Mouse (Mus musculus) layer of hippocampus, adult 8-10 months (tissue): ENCODE data around the gene Tomm20. TPM values are rescaled to one million over a fixed set of nuclear protein-coding genes. Genes with fewer than 3 reads are reported as not detected.
"Not testable (repeated sequence)": the region's sequence is repeated elsewhere in the genome, so short reads cannot be mapped to it uniquely, and the experiment has no call there.

ENCODE experiments used
- DNase-seq, 2 experiments: peaks; one replicate each; pipeline ENCODE4 v3.0.0; 2022; ENCODE audit warnings: low spot score in 2 of 2
- total RNA-seq, 4 experiments: library from RNA; stranded (reverse); gene quantifications; 2 replicates each; pipeline ENCODE4 v1.2.4; 2022

Tomm20 gene
- total RNA-seq, 4 experiments from 2014 or later: 187 to 204 (median 195) TPM

DNA sequence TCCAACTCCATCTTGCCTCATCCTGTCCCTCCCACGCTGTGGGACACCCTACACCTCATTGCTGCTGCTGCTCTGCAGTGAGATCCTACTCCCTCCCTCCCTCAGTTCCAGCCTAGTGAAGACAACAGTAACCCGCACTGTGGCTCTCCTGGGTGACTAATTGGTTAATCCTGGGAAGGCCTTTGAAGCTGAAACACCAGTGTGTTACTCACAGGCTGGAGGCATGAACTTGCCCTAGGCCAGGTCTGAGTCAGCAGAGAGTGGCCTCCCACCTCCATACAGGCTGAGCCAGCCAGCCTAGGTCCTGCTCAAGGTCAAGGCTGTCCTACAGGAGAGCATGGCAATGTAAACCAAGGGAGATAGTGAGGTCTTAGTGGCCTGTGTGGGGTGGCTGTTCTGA is 26.4 kb downstream of the Tomm20 start:
- DNase-seq: no peak

GRCm38 (mm10) chr8:126918356-126918755 is 27.3 kb downstream of the Tomm20 start:
- no peak for DNase-seq

GRCm38 (mm10) chr8:126917179-126917905 is 28.3 kb downstream of the Tomm20 start:
- DNase-seq: no peak

- no peak for DNase-seq
Measured at GRCm38 (mm10) chr8:126916611-126917010, 29.0 kb downstream of the Tomm20 start.

DNA sequence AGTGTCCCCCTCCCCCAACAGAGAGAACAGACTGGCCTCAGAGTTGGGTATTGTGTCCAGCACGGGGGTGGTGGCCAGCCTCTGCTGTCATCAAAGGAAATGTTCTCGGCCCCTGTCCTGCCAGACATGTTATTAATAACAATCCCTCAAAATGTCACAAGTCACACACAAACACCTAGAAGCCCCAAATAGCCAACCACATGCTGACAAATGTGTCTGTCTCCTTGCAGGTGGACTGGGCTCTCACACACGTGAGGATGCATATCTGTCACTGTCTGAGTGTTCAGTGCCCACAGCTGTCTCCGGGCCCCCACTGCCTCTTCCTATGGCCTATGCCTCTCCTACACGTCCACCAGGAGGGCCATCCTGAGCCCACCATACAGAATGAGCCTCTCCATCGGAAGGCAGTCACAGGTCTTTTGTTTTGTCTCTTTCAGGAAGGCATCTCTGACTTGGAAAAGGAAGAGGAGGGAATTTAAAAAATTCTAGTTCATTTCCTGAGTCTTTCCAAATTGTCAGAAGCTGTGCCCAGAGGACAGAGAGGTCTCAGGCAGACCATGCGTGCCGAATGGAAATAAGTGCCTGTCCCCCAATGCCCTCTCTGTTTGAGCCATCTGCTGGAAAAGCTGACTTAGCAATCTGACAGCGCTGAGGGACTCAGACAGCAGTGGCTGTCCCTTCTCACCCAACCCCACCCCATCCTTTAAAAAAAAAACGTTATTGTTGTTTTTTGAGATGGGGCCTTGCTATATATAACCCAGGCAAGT is 30.9 kb downstream of the Tomm20 start:
- no peak for DNase-seq

- not testable (repeated sequence) for DNase-seq
Measured at GRCm38 (mm10) chr8:126914107-126914490, 31.5 kb downstream of the Tomm20 start.

DNA sequence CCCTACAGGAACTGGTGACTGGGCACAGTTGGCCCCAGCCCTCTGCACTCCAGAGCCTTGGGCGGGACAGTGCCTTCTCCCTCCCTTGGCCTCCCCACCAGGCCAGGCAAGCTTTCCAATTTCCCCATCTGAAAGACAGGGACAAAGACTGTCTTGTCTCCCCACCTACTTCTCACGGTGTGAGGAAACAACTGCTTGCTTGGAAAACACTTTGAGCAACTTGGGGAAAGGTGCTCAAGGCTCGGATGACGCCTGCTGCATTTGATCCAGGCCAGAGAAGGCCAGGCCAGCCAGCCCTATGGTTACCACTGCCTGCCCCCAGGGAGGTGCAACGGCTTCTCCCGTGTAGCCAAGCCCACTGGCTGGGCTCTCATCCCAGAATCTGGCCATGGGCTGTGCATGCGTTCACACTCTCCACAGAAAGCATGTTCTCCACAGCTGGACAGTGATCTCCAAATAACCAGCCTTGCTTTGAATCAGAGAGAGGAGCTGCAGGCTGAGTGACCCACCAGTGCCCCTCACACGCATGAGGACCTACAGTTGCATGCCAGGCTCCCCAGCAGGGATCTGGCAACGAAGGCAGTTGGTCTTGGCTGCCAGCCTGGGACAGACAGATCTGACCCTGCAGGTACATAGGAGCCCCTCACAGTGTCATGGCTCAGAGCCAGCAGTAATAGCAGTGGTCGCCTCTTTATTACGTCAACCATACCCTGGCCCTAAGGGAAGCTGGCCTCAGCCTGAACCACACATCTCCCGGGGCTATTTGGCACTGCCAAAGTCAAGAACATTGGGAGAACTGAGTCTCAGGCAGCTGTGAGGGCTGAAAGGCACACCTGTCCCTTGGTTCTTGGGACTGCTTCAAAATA is 32.2 kb downstream of the Tomm20 start:
- no peak for DNase-seq

- no peak for DNase-seq
Measured at GRCm38 (mm10) chr8:126909371-126909802, 36.3 kb downstream of the Tomm20 start.

- no peak for DNase-seq
Measured at GRCm38 (mm10) chr8:126908805-126909204, 36.8 kb downstream of the Tomm20 start.

- no peak for DNase-seq
Measured at GRCm38 (mm10) chr8:126907968-126908367, 37.7 kb downstream of the Tomm20 start.

DNA sequence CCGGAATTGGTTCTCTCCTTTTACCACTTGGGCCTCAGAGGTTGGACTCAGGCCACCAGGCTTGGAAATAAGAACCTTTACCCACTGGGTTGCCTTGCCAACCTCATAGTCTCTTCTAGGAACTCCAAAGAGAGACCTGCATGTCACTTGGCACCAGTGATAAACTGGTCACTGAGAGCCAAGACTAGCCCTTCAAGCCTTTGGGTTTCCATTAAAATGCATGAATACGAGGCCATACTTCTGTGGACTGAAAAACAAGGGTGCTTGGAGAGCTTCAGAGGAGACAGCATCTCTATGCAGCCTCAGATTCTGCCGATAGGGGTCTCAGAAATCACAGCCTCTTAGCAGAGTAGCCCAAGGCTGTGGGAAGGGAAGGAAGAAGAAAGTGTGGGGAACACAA is 38.3 kb downstream of the Tomm20 start:
- peak; percentile 39 to 71 for DNase-seq

DNA sequence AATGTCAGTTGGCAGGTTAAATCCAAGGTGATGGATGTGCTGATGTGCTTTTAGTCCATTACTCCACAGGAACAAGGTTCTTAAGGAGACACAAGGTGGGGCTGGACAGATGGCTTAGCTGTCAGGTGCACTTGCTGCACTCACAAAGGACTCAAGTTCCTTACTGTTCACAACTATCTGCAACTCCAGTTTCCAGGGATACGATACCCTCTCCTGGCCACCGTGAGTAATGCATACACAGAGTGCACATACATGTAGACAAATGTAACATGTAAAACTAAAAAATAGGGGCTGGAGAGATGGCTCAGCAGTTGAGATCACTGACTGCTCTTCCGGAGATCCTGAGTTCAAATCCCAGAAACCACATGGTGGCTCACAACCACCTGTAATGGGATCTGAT is 40.3 kb downstream of the Tomm20 start:
- DNase-seq: no peak

DNA sequence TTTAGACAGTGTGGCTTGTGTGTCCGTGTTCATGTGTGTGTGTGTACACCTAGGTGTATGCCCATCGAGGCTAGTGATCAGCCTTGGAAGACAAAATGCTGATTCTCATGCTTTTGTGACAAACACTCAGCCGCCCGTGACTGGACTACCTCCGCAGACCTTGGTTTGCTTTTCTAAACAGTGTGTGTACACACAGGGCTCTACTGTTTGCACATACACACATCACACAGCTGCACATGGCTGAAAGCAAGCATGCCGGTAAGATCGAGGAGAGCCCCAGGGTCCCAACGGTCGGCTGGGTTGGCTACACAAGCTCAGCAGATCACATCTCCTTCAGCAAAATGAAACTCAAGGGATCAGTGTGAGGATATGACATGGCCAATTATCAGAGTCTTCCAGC is 41.7 kb downstream of the Tomm20 start:
- no peak for DNase-seq

- DNase-seq: no peak
Measured at GRCm38 (mm10) chr8:126903224-126903895, 42.3 kb downstream of the Tomm20 start.

DNA sequence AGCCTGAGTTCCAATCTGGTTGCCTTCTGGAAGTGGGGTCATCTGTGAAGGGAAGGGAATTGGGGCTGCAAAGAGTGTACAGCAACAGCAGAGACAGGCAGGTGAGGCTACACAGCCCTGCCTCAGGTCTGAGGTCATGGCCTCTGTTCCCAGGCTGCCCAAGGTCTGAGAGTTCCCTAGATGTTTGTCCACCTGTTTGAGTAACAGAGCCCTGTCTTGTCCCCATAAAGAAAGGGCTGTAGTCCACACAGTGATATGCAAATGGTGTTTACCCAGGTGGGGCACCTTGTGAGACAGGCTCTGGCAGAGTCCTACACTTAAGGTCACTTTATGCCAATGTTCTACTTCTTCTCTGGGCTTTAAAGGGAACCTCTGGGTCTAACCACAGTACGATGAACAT is 44.0 kb downstream of the Tomm20 start:
- DNase-seq: no peak

GRCm38 (mm10) chr8:126901049-126901448 is 44.6 kb downstream of the Tomm20 start:
- no peak for DNase-seq

DNA sequence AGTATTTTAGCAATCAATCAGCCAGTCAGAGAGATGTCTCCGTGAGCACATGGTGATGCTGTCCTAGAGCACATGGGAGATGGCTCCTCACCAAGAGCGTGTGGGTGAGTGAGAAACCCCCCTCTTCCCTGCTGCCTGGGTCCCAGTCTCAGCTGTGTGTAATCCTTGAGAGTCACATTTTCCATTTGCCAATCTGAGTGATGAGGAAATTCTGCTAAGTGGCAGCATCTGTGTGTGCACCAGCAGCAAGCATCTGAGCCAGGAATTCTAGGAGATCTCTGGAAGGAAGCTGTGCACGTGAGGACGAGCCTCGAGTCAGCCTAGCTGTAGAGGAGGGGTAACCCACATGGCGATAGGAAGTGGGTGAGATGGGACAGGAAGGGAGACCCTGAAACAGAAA is 50.5 kb downstream of the Tomm20 start:
- DNase-seq: peak; percentile 84 to 86

DNA sequence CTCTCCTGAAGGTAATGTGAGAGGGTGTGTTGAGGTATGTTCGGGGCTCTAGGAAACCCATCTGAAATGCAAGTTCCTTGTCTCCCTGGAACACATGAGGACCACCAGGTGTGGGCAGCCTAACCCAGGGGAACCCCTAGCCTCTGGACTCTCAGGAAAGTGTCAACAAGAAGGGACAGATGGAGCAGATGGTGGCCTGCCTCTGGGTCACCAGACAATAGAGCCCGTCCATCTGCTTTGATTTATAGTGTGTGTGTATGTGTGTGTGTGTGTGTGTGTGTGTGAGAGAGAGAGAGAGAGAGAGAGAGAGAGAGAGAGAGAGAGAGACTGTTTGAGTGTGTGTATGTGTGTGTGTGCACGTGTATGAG is 58.0 kb downstream of the Tomm20 start:
- no peak for DNase-seq

DNA sequence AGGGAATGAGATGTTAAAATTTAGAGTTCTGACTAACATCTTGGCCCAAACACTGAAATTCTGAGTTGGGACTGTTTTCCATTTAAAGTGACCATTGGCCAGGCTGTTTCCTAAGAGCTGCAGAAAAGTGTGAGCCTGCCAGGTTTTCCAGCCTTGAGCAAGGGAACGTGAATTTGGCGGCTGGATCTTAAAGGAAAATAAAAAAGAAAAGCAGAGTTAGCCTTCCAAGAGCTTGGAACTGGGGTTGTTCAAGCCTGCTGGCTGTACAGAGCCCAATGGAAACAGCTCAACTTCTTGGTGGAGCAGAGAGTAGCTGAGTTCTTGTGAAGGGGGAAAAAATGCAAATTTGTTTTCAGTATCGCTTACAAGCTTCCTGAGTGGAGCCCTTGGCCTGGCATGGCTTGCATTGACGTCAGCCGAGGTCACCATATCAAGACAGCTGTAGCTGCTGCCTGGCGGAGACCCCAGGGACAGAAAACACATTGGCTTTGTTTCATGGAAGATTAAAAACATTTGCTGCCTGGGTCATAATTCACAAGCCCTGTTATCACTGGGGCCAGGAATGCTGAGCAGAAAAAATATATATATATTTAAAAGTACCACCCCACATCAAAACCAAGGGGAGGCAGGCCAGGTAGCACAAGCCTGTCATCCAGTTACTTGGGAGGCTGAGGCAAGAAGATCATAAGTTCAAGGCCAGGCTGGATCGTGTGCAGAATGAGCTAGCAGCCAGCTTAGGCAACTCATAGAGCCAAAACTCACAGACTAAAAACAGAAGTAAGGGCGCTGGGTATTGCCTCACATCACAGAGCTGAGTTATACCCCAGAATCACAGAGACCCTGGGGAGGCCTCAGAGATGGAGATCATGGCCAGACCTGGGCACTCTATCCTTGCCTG is 58.7 kb downstream of the Tomm20 start:
- DNase-seq: peak in 1 of 2 experiments; percentile 27
